Mouse (Mus musculus) hindbrain, embryonic 11.5 days (tissue): ENCODE data around the gene Bicral. TPM values are rescaled to one million over a fixed set of nuclear protein-coding genes. Genes with fewer than 3 reads are reported as not detected.

Source experiments
- ATAC-seq: fragments of 200-750 bp; cut with Nextera tagmentation; 2 replicates; pipeline ENCODE4 v1.8.0; 2017; ENCODE audit warnings: mild to moderate bottlenecking, moderate TSS enrichment, moderate library complexity; ENCODE audit not compliant: low FRiP score
- DNase-seq: peaks from one replicate; pipeline ENCODE4 v3.0.0-alpha.2; 2015; ENCODE audit warnings: low spot score
- H3K27ac ChIP-seq: fragments of 300-500 bp; sonication (generic); 2 replicates; pipeline ENCODE4 v1.5.1; 2014; ENCODE audit warnings: mild to moderate bottlenecking, low read depth, low read length
- H3K27me3 ChIP-seq: fragments of 300-500 bp; sonication (generic); 2 replicates; pipeline ENCODE4 v1.6.1; 2014; ENCODE audit warnings: mild to moderate bottlenecking, low read length, moderate library complexity, mixed read lengths; ENCODE audit not compliant: control insufficient read depth, insufficient read depth
- H3K36me3 ChIP-seq: fragments of 300-500 bp; sonication (generic); 2 replicates; pipeline ENCODE4 v1.6.1; 2014; ENCODE audit warnings: mild to moderate bottlenecking, low read length, moderate library complexity, mixed read lengths; ENCODE audit not compliant: control insufficient read depth, insufficient read depth
- H3K4me1 ChIP-seq: fragments of 300-500 bp; sonication (generic); replicated peaks from 2 replicates; pipeline ENCODE4 v1.6.1; 2014; ENCODE audit warnings: low read length, mixed read lengths; ENCODE audit not compliant: control insufficient read depth, insufficient read depth
- H3K4me2 ChIP-seq: fragments of 300-500 bp; sonication (generic); replicated peaks from 2 replicates; pipeline ENCODE4 v1.6.1; 2014; ENCODE audit warnings: mild to moderate bottlenecking, low read depth, low read length
- H3K4me3 ChIP-seq: fragments of 300-500 bp; sonication (generic); 2 replicates; pipeline ENCODE4 v1.5.1; 2014; ENCODE audit warnings: low read depth, low read length
- H3K9ac ChIP-seq: fragments of 300-500 bp; sonication (generic); 2 replicates; pipeline ENCODE4 v1.6.1; 2014; ENCODE audit warnings: low read depth, low read length
- H3K9me3 ChIP-seq: fragments of 300-500 bp; sonication (generic); 2 replicates; pipeline ENCODE4 v1.6.1; 2016; ENCODE audit warnings: low read length; ENCODE audit not compliant: control insufficient read depth
- WGBS: fragments of 180-500 bp; shearing (Covaris S2); extraction: QIAGEN DNeasy Blood & Tissue Kit; methylation state at CpG from one replicate; pipeline ENCODE4 v1.1.7; 2014; 5-methylcytosine and 5-hydroxymethylcytosine counted together
- polyA plus RNA-seq: library from polyadenylated mRNA; unstranded; fragments of >200 nt; fragmentation: Nextera tagmentation; extraction: Ambion mirVana; gene quantifications from 2 replicates; pipeline ENCODE4 v1.2.1, GENCODE M21; 2014

Bicral gene
- polyA plus RNA-seq, 1 experiment from 2014 or later = 5.5 TPM

DNA sequence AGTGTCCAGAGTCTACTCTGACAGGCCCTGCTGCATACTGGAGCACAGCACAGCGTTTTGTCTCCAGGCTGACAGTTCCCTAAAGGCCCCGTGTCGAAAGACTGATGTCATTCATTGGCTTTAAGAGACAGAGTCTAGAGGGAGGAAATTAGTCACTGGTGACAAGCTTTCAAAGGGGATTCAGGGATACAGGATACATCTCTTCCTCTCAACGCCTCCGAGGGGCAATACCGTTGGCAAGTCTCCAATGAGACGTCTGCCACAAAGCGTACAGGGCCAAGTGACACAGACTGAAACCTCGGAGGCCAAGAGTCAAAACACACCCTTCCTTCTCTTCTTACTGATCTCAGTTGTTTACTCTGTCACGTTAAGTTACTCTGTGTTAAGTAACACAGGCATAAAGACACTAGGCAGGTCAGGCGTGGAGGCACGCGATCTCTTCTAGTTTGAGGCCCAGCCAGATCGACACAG is 21.6 kb upstream of the Bicral start:
- WGBS = 56% methylated on average over 14 of the region's 14 CpGs
- Histone ChIP-seq H3K27ac (no peak overlapping the region), H3K36me3 (no peaks in the 10 kb centered on the region)

DNA sequence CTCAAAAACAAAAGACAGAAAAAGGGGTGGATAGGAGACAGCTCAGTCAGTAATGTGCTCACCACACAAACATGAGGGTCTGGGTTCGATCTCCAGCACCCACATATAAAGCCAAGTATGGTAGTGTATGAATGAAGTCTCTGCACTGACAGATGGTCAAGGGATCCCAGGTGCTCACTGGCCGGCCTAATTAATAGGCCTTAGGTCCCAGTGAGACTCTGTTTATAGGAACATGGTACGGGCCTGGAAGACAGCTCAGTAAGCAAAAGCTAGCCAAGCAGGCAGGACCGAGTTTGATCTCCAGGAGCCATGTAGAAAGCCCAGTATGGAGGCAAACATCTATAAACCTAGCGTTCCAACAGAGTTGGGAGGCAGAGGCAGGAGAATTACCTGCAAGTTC is 18.8 kb upstream of the Bicral start:
- no peak for DNase-seq
- H3K27ac ChIP-seq = no peak overlapping the region
- 84% methylated on average over 5 of the region's 5 CpGs for WGBS

More for the DNA sequence above, 21.6 kb upstream of the Bicral start:
- Histone ChIP-seq H3K4me2 (no peak overlapping the region), H3K9me3 (no peaks in the 10 kb centered on the region), H3K9ac (no peak overlapping the region), H3K4me1 (no peaks in the 10 kb centered on the region), H3K27me3 (no peaks in the 10 kb centered on the region), H3K4me3 (no peak overlapping the region)
- ATAC-seq (0 out of 2 replicates have a peak, but pooled peaks have one; percentile 43), DNase-seq (no peak)

DNA sequence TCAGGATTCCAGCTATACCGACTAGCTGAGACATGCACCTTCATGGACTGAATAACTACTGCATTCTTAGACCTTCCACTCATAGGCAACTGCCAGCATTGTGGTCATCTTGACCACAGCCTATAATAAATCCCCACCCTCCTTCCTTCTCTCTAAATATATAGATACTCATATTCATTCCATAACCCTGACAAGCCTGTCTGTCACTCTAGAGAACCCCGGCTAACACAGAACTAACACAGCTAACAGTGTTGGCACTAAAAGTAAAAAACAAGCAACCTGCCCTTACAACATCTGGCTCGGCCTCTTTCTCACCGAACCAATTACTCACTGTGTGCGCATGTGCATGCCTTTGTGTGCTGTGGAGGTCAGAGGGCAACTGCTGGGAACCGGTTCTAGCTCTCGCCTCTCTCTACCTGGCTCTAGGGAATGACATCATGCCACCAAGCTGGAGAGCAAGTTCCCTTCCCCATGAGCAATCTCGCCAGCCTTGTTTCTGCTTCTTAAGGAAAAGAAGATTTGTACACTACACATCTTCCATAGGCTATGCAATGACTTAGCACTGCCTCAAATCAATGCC is 18.2 kb upstream of the Bicral start:
- no peak overlapping the region for H3K4me2 ChIP-seq
- H3K4me1 ChIP-seq = no peaks in the 10 kb centered on the region; the same call in 1 of the 2 replicates
- no peaks in the 10 kb centered on the region for H3K27me3 ChIP-seq
- no peak overlapping the region for H3K9ac ChIP-seq
- ATAC-seq (no peak), DNase-seq (no peak)
- no peak overlapping the region for H3K4me3 ChIP-seq
- no peaks in the 10 kb centered on the region for H3K9me3 ChIP-seq
- no peak overlapping the region for H3K27ac ChIP-seq
- H3K36me3 ChIP-seq = no peaks in the 10 kb centered on the region
- WGBS = 66% methylated on average over 8 of the region's 8 CpGs

More for the DNA sequence above, 18.8 kb upstream of the Bicral start:
- no peak overlapping the region for H3K9ac ChIP-seq
- no peaks in the 10 kb centered on the region for H3K36me3 ChIP-seq
- no peaks in the 10 kb centered on the region for H3K9me3 ChIP-seq
- H3K4me1 ChIP-seq = no peaks in the 10 kb centered on the region; the same call in 1 of the 2 replicates
- H3K4me2 ChIP-seq = no peak overlapping the region
- H3K4me3 ChIP-seq = no peak overlapping the region
- no peaks in the 10 kb centered on the region for H3K27me3 ChIP-seq
- no peak for ATAC-seq

DNA sequence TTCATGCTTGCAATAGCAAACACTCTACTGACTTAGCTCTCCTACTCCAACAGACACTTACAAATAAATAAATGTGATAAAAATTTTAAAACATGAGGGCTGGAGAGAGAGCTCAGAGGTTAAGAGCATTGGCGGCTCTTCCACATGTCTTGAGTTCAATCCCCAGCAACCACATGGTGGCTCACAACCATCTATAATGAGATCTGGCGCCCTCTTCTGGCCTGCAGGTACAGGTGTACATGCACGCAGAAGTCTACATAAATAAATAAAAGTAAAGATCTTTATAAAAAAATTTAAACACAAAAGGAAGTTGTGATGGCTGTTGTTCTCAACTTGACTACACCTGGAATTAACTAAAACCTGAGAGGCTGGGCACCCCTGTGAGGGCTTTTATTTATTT is 17.3 kb upstream of the Bicral start:
- Histone ChIP-seq H3K4me2 (no peak overlapping the region), H3K4me1 (no peaks in the 10 kb centered on the region; the same call in 1 of the 2 replicates), H3K9me3 (no peaks in the 10 kb centered on the region), H3K4me3 (no peak overlapping the region), H3K27me3 (no peaks in the 10 kb centered on the region), H3K27ac (no peak overlapping the region), H3K36me3 (no peaks in the 10 kb centered on the region), H3K9ac (no peak overlapping the region)
- ATAC-seq = no peak
- 60% methylated on average over 3 of the region's 3 CpGs for WGBS
- no peak for DNase-seq

DNA sequence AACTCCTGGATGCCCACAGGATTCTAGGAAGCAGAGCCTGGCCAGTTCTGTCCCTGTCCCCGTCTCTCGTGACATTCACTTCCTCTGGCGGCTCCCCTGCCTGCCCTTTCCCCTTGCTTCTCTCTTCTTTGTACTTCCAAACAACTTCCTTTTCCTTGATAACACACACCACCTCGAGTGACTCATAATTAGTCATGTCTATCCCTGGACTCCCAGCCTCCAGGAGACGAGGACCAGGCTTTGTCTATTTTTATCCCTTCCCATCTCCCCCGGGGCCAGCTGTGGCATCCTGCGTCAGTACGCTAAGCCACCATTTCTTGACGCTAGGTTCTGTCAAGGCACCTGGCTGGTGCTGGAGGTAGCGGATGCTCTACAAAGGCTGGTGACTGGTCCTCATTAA is 15.9 kb upstream of the Bicral start:
- Histone ChIP-seq H3K4me1 (no peaks in the 10 kb centered on the region; the same call in 1 of the 2 replicates), H3K9ac (no peak overlapping the region), H3K4me2 (no peak overlapping the region), H3K27ac (no peak overlapping the region), H3K36me3 (no peaks in the 10 kb centered on the region), H3K4me3 (no peak overlapping the region), H3K9me3 (no peaks in the 10 kb centered on the region), H3K27me3 (no peaks in the 10 kb centered on the region)
- 45% methylated on average over 10 of the region's 10 CpGs for WGBS
- DNase-seq (no peak), ATAC-seq (no peak)

DNA sequence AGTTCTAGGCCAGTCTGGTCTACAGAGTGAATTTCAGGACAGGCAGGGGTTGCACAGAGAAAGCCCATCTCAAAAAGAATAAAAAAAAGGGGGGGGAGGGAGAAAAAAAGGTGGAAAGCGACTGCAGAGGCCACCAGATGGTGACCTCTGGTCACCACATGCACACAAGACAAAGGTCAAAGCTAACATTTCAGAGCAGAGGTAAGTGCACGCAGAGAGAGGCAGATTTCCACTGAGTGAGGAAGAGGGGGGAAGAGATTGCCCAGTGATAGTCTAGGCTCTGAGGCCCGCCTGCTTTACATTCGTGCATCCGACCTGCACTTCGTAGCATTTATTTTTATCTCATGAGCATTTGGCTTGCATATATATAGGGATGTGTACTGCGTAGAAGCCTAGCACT is 14.5 kb upstream of the Bicral start:
- Histone ChIP-seq H3K4me1 (no peaks in the 10 kb centered on the region; the same call in 1 of the 2 replicates), H3K4me2 (no peak overlapping the region), H3K36me3 (no peaks in the 10 kb centered on the region), H3K9me3 (no peaks in the 10 kb centered on the region), H3K27ac (no peak overlapping the region), H3K9ac (no peak overlapping the region), H3K4me3 (no peak overlapping the region), H3K27me3 (no peaks in the 10 kb centered on the region)
- ATAC-seq (no peak), DNase-seq (no peak)
- 74% methylated on average over 7 of the region's 7 CpGs for WGBS

DNA sequence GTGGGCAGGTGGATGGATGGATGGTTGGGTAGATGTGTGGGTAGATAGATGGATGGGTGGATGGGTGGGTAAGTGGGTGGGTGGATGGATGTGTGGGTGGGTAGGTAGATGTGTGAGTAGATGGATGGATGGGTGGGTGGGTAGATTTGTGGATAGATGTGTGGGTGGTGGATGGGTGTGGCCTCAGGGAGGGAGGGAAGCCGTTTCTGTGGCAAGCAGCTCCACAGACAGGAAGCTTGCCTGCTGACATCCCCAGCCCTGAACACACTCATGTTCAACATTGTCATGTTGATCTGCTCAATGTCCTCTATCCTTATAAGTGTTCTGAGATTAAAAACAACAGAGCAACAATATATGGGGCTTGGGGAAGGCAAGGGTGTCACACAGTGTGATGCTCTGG is 12.6 kb upstream of the Bicral start:
- H3K4me1 ChIP-seq = no peaks in the 10 kb centered on the region; the same call in 1 of the 2 replicates
- H3K36me3 ChIP-seq = no peaks in the 10 kb centered on the region
- H3K27ac ChIP-seq = no peak overlapping the region
- no peaks in the 10 kb centered on the region for H3K9me3 ChIP-seq
- H3K4me2 ChIP-seq = no peak overlapping the region
- ATAC-seq = no peak
- 63% methylated on average over 1 of the region's 1 CpGs for WGBS
- no peak overlapping the region for H3K9ac ChIP-seq
- no peaks in the 10 kb centered on the region for H3K27me3 ChIP-seq
- DNase-seq = no peak
- H3K4me3 ChIP-seq = no peak overlapping the region

DNA sequence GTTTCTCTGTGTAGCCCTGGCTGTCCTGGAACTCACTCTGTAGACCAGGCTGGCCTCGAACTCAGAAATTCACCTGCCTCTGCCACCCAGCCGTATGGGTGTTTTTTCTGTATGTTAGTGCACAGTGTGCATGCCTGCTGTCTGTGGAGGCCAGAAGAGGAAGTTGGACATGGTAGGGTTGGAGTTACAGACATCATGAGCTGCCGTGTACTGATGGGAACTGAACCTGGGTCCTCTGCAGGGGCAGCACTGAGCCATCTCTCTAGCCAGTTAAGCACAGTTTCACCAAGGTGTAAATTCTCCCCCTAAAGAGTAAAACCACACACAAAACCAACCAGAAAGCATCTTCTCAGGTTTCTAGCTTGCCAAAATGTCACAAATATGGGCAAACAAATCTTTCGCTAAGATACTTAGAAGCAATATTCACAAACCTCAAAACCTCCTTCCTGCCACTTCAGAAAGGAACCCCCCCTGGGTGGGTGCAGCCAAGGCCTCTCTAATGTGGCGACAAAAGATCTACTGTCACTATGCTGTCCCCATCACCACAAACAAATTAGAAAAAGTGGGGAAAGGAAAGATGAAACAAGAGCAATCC is 12.0 kb upstream of the Bicral start:
- Histone ChIP-seq H3K27ac (no peak overlapping the region), H3K27me3 (no peaks in the 10 kb centered on the region), H3K9me3 (no peaks in the 10 kb centered on the region), H3K36me3 (no peaks in the 10 kb centered on the region), H3K4me3 (no peak overlapping the region), H3K9ac (no peak overlapping the region), H3K4me1 (no peaks in the 10 kb centered on the region; the same call in 1 of the 2 replicates), H3K4me2 (no peak overlapping the region)
- ATAC-seq = no peak
- 88% methylated on average over 5 of the region's 5 CpGs for WGBS
- DNase-seq = no peak

DNA sequence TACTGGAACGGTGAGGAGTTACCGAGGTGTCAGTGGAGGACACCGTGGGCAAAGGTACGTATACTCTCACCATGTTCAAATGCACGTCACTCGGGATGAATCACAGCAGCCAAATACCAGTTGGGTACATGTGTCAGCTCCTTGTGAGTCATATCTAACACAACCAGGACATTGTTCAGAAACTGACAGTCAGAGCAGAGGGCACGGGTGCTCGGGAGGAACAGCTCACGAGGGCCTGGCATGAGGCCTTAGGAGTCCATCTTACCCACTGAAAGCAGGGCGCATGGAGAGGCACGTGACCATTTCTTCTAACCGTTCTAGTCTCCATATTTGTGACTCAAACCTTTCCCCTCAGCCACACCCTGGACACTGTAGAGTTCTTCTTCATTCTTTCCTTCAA is 8.6 kb upstream of the Bicral start:
- H3K36me3 ChIP-seq = no peaks in the 10 kb centered on the region
- ATAC-seq (no peak), DNase-seq (no peak)
- H3K9me3 ChIP-seq = no peaks in the 10 kb centered on the region
- no peak overlapping the region for H3K27ac ChIP-seq
- H3K4me1 ChIP-seq = no peaks in the 10 kb centered on the region
- H3K27me3 ChIP-seq = no peaks in the 10 kb centered on the region
- H3K9ac ChIP-seq = no peak overlapping the region
- WGBS = 95% methylated on average over 12 of the region's 12 CpGs
- no peak overlapping the region for H3K4me3 ChIP-seq
- H3K4me2 ChIP-seq = no peak overlapping the region
